Mouse (Mus musculus) megakaryocyte, embryonic 14.5 days (primary cell): ENCODE results near the gene Rmi2.

Experiments
- FLI1 ChIP-seq: IDR thresholded peaks from 2 replicates; pipeline ENCODE4 v1.6.1; 2012; ENCODE audit warnings: low read length, inconsistent platforms, mixed read lengths
- GATA1 ChIP-seq: IDR thresholded peaks from 3 replicates; pipeline ENCODE4 v1.6.1; 2012; ENCODE audit warnings: mixed read lengths, low read length, inconsistent platforms, borderline replicate concordance

DNA sequence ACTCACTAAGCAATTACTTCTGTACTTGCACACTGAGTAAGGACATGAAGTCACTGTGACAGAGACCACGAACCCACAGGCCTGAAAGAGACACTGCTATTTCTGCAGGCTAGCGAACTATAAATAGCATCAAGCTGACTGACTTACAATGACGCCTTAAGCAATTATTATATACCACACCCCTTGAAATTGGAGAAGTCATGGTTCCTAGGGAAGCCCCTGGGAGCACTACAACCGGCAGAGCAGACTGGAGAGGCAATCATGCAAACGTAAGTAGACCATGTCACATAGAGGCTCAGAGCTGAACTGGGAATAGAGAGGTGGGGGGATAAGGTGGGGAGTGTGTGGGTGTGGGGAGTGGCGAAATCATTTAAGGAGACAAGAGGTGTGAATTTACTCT, 62.5 kb downstream of the Rmi2 start:
- TF ChIP-seq GATA1 = no peak
- TF ChIP-seq FLI1 = no peak
